Mouse (Mus musculus): Measurements from ENCODE around the gene Krtap21-1. TPM values are rescaled to one million over a fixed set of nuclear protein-coding genes. Genes with fewer than 3 reads are reported as not detected.

Krtap21-1 gene
- not detected in 2 replicates for polyA plus RNA-seq (2012; rRNA removed)

DNA sequence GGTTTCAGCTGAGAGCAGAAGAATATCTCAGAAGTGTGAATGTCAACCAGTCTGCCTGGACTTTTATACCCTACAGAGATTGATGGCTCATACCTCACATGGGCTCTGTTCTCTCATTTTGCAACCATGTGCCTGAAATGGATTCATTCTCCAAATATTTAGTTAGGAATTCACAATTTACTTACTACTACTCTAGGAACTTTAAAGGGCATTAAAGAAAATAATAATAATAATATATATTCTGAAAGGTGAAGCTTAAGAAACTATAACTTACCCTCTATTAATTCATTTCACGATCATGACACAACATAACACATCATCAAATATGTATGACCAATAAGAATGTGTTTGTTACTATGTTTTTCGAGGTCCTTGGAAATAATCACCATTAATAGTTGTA, at the start of gene Krtap21-1:
Gene Krtap21-1, minus strand, starts transcription at position 101 of the 400 bp plus-strand sequence.
- no peaks in the 10 kb centered on the region for H3K27me3 ChIP-seq (ENCODE audit: control insufficient read depth, insufficient read depth, low read length)
- H3K27ac ChIP-seq (ENCODE audit: control insufficient read depth, insufficient read depth, low read length), result no peak within 1 kb of the TSS
- H3K4me3 ChIP-seq (ENCODE audit: control insufficient read depth, insufficient read depth, low read length), result no peak within 1 kb of the TSS
- no peaks in the 10 kb centered on the region for H3K4me1 ChIP-seq (replicated peaks; ENCODE audit: control insufficient read depth, insufficient read depth, low read length)
- no peaks in the 10 kb centered on the region for H3K36me3 ChIP-seq (ENCODE audit: control insufficient read depth, insufficient read depth, low read length)
- WGBS, result 77% methylated on average over 2 of the region's 2 CpGs
- TF ChIP-seq CTCF (IDR thresholded peaks at IDR 0.05; ENCODE audit: borderline replicate concordance, control insufficient read depth, extremely low read depth, insufficient read depth, low read length, poor library complexity), result no peak
- DNase-seq, result no peak

DNA sequence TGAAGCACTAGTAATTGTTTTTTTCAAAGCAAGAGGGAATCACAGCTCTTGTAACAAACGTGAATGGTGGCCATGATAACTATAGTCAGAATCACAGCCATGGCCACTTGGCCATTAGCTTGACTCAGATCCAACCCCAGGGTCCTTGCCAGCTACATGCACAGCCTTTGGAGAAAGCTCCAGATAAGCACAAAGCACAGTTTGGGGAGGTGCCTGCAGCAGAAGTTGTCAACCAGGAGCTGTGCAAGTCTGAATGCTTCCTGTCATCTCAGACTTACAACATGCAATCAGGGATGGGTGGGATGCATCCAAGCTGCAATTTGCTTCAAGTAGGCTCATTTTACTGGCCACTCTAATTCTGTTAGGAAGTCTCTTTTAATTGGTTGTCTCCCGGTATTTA, 25.9 kb upstream of the Krtap21-1 start:
- Histone ChIP-seq H3K36me3 (ENCODE audit: control insufficient read depth, insufficient read depth, low read length) (no peaks in the 10 kb centered on the region), H3K27ac (ENCODE audit: control insufficient read depth, insufficient read depth, low read length) (no peak overlapping the region), H3K27me3 (ENCODE audit: control insufficient read depth, insufficient read depth, low read length) (no peaks in the 10 kb centered on the region), H3K4me1 (replicated peaks; ENCODE audit: control insufficient read depth, insufficient read depth, low read length) (no peaks in the 10 kb centered on the region), H3K4me3 (ENCODE audit: control insufficient read depth, insufficient read depth, low read length) (no peak overlapping the region)
- TF ChIP-seq POLR2A (IDR thresholded peaks at IDR 0.05; ENCODE audit: control insufficient read depth, extremely low read depth, insufficient read depth, low read length, poor library complexity), result no peak
- no peak for TF ChIP-seq CTCF (IDR thresholded peaks at IDR 0.05; ENCODE audit: borderline replicate concordance, control insufficient read depth, extremely low read depth, insufficient read depth, low read length, poor library complexity)
- 87% methylated on average over 2 of the region's 2 CpGs for WGBS
- DNase-seq, result no peak

DNA sequence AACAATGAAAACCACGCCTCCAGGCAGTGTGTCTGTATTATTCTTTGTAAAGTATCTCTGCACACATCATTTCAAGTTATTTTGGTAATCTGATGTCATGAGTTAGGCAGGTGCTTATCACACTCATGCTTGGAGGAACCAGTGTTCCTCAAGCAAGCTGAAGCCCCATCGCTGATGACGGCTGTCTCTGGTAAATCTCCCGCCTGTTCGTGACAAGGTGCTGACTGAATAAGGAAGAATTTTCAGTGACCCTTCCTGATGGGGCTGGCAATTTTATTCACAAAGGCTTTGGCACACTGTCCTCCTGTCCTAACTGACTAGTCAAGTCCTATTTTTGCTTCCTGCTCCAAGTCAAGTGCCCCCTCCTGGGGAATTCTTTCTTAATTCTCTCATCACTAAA, 21.6 kb upstream of the Krtap21-1 start:
- Histone ChIP-seq H3K4me3 (ENCODE audit: control insufficient read depth, insufficient read depth, low read length) (no peak overlapping the region), H3K27ac (ENCODE audit: control insufficient read depth, insufficient read depth, low read length) (no peak overlapping the region), H3K4me1 (replicated peaks; ENCODE audit: control insufficient read depth, insufficient read depth, low read length) (no peaks in the 10 kb centered on the region), H3K36me3 (ENCODE audit: control insufficient read depth, insufficient read depth, low read length) (no peaks in the 10 kb centered on the region), H3K27me3 (ENCODE audit: control insufficient read depth, insufficient read depth, low read length) (no peaks in the 10 kb centered on the region)
- no peak for DNase-seq
- TF ChIP-seq CTCF (IDR thresholded peaks at IDR 0.05; ENCODE audit: borderline replicate concordance, control insufficient read depth, extremely low read depth, insufficient read depth, low read length, poor library complexity) (no peak), POLR2A (IDR thresholded peaks at IDR 0.05; ENCODE audit: control insufficient read depth, extremely low read depth, insufficient read depth, low read length, poor library complexity) (no peak)
- WGBS, result 91% methylated on average over 5 of the region's 5 CpGs

DNA sequence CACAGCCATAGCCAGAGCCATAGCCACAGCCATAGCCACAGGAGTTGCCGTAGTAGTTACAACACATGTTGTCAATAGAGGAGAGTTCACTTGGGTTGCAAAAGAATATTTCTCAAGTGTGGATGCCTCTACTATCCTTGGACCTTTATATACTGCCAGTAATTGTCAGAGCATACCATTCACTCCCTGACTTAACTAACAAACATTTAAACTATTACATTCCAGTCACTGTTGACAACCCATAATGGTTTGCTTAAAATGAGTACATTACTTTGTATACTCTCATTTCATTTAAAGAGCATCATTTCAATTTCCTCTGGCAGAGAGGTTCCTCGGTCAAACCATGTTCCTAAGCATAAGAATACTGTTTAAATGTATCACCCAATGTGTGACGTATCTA, 16.3 kb upstream of the Krtap21-1 start, which contains the start of gene Krtap6-2:
Gene Krtap6-2, minus strand, starts transcription at position 101 of the 400 bp plus-strand sequence.
- Histone ChIP-seq H3K27ac (ENCODE audit: control insufficient read depth, insufficient read depth, low read length) (no peak within 1 kb of the TSS), H3K4me3 (ENCODE audit: control insufficient read depth, insufficient read depth, low read length) (no peak within 1 kb of the TSS), H3K27me3 (ENCODE audit: control insufficient read depth, insufficient read depth, low read length) (no peaks in the 10 kb centered on the region), H3K36me3 (ENCODE audit: control insufficient read depth, insufficient read depth, low read length) (no peaks in the 10 kb centered on the region), H3K4me1 (replicated peaks; ENCODE audit: control insufficient read depth, insufficient read depth, low read length) (no peaks in the 10 kb centered on the region)
- no peak for TF ChIP-seq POLR2A (IDR thresholded peaks at IDR 0.05; ENCODE audit: control insufficient read depth, extremely low read depth, insufficient read depth, low read length, poor library complexity)
- TF ChIP-seq CTCF (IDR thresholded peaks at IDR 0.05; ENCODE audit: borderline replicate concordance, control insufficient read depth, extremely low read depth, insufficient read depth, low read length, poor library complexity), result no peak
- WGBS, result 92% methylated on average over 3 of the region's 3 CpGs
- DNase-seq, result no peak

DNA sequence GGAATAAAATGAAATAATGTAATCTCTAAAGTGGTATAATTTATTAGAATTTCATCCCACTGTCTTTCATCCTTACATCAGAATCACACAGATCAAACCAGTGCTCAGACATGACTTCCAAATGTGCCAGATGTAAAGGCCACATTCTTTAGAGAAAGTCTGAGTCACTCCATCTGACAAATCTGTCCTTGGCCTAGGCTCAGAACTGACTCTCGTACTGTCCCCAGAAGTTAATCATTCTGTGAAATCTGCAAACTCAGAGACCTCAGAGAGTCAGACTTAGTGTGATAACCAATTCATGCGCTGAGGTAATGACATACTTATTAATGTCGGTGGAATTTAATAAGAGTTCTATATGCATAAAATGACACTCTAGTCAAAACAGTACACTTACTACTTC, 12.6 kb upstream of the Krtap21-1 start:
- no peak for DNase-seq
- Histone ChIP-seq H3K36me3 (ENCODE audit: control insufficient read depth, insufficient read depth, low read length) (no peaks in the 10 kb centered on the region), H3K27ac (ENCODE audit: control insufficient read depth, insufficient read depth, low read length) (no peak overlapping the region), H3K4me3 (ENCODE audit: control insufficient read depth, insufficient read depth, low read length) (no peak overlapping the region), H3K27me3 (ENCODE audit: control insufficient read depth, insufficient read depth, low read length) (no peaks in the 10 kb centered on the region), H3K4me1 (replicated peaks; ENCODE audit: control insufficient read depth, insufficient read depth, low read length) (no peaks in the 10 kb centered on the region)
- no peak for TF ChIP-seq POLR2A (IDR thresholded peaks at IDR 0.05; ENCODE audit: control insufficient read depth, extremely low read depth, insufficient read depth, low read length, poor library complexity)
- TF ChIP-seq CTCF (IDR thresholded peaks at IDR 0.05; ENCODE audit: borderline replicate concordance, control insufficient read depth, extremely low read depth, insufficient read depth, low read length, poor library complexity), result no peak
- WGBS, result 89% methylated on average over 3 of the region's 3 CpGs

DNA sequence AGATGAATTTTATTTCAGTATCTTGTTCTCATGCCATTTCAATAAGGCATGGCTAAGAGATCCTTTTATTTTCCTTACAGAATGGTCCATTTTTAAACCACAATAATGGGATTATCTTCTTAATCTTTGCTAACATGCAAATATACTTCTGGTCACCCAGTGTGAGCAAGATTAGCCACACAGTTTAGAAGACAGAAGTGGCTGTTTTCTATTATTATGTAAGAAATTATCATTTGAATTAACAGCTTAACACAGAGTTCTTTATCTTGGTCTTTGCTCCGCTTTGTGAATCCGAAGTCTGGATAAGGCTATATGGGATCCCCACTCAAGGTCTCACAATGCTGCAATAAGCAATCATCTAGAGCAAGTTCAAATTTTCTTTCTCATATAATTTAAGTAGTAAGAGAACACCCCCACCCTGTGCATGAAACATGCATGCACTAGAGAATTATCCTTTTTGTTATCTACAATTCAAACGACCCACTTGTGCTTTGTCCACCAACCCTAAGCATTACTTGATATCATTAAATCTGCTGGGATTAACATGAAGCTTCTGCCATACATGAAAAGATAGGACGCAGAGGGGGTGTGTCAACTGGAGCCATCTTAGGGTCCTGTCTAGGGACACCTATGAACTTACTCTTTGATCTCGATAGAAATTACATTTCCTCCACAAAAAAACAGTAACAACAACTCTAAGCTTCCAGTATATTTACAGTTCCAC, 6.8 kb upstream of the Krtap21-1 start:
- no peak overlapping the region for H3K4me3 ChIP-seq (ENCODE audit: control insufficient read depth, insufficient read depth, low read length)
- no peak for DNase-seq
- no peaks in the 10 kb centered on the region for H3K4me1 ChIP-seq (replicated peaks; ENCODE audit: control insufficient read depth, insufficient read depth, low read length)
- no peak overlapping the region for H3K27ac ChIP-seq (ENCODE audit: control insufficient read depth, insufficient read depth, low read length)
- 83% methylated on average over 5 of the region's 5 CpGs for whole genome bisulfite sequencing
- H3K36me3 ChIP-seq (ENCODE audit: control insufficient read depth, insufficient read depth, low read length), result no peaks in the 10 kb centered on the region
- no peak for TF ChIP-seq POLR2A (IDR thresholded peaks at IDR 0.05; ENCODE audit: control insufficient read depth, extremely low read depth, insufficient read depth, low read length, poor library complexity)
- no peak for TF ChIP-seq CTCF (IDR thresholded peaks at IDR 0.05; ENCODE audit: borderline replicate concordance, control insufficient read depth, extremely low read depth, insufficient read depth, low read length, poor library complexity)
- no peaks in the 10 kb centered on the region for H3K27me3 ChIP-seq (ENCODE audit: control insufficient read depth, insufficient read depth, low read length)

All from thymus, adult 2 months (tissue).